Mouse (Mus musculus) activated CD4-positive, CD25-positive, alpha-beta regulatory T cell, adult 9 weeks (primary cell): Measurements from ENCODE around the gene Slc15a2. TPM values are rescaled to one million over a fixed set of nuclear protein-coding genes. Genes with fewer than 3 reads are reported as not detected.

Experiments
- polyA plus RNA-seq: library from polyadenylated mRNA; unstranded; fragments of 100-300 nt; shearing (Covaris generic); gene quantifications from one replicate; pipeline ENCODE4 v1.2.1, GENCODE M21; 2017

The Slc15a2 gene
- 3.3 TPM for polyA plus RNA-seq

GRCm38 (mm10) chr16:36784594-36785313 lies at the start of gene Slc15a2:
Gene Slc15a2, minus strand, starts transcription at chr16:36784962.

GRCm38 (mm10) chr16:36828054-36828786 lies 43.5 kb upstream of the Slc15a2 start, which contains the start of gene Iqcb1:
Gene Iqcb1, plus strand, starts transcription at chr16:36828385.

Other genes starting within 250 kb of the Slc15a2 start
- not detected for gene Casr, start 222.8 kb downstream of the Slc15a2 start, polyA plus RNA-seq
- gene Cd86, start 118.9 kb downstream of the Slc15a2 start, polyA plus RNA-seq = 56.2 TPM
- 11.0 TPM for gene Ildr1, start 91.0 kb downstream of the Slc15a2 start, polyA plus RNA-seq
- gene Iqcb1, start 43.4 kb upstream of the Slc15a2 start, polyA plus RNA-seq = 15.3 TPM
- 0.87 TPM for gene Eaf2, start 90.0 kb upstream of the Slc15a2 start, polyA plus RNA-seq
- gene Golgb1, start 90.2 kb upstream of the Slc15a2 start, polyA plus RNA-seq = 44.0 TPM
- 219 TPM for gene Hcls1, start 150.0 kb upstream of the Slc15a2 start, polyA plus RNA-seq
- 0.09 TPM for gene Fbxo40, start 205.5 kb upstream of the Slc15a2 start, polyA plus RNA-seq
- gene Polq, start 226.8 kb upstream of the Slc15a2 start, polyA plus RNA-seq = 1.9 TPM